Mouse (Mus musculus) colon, adult 2 months (tissue): ENCODE measurements around the gene Rhox7a. TPM values are rescaled to one million over a fixed set of nuclear protein-coding genes. Genes with fewer than 3 reads are reported as not detected.

Source experiments
- polyA plus RNA-seq: library from polyadenylated mRNA; depleted of rRNA; stranded (reverse); fragments of >200 nt; gene quantifications from 2 replicates; pipeline ENCODE4 v1.2.3, GENCODE M21; 2012; rRNA removed

The Rhox7a gene
- polyA plus RNA-seq: not detected in 2 replicates

DNA sequence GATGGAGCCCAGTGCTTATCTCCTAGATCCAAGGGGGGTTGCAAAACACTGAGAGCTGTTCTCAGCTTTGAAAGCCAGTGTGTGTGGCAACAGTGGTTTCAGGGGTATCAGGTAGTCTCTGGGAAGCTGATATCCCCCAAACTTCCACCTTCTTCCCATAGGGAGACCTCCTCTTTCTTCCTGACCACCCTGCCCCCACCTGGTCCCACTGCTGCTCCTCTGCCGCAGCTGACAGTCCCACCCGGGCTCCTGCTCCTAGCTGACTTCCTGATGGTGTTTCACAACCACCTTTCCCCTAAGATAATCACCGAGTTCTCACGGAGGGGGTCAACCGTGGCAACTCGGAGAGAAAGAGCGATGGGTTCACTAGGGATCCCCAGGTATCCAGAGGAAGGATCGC, at the start of gene Rhox7a:
Gene Rhox7a (plus strand): TSS at position 301 of the 400 bp plus-strand sequence.

DNA sequence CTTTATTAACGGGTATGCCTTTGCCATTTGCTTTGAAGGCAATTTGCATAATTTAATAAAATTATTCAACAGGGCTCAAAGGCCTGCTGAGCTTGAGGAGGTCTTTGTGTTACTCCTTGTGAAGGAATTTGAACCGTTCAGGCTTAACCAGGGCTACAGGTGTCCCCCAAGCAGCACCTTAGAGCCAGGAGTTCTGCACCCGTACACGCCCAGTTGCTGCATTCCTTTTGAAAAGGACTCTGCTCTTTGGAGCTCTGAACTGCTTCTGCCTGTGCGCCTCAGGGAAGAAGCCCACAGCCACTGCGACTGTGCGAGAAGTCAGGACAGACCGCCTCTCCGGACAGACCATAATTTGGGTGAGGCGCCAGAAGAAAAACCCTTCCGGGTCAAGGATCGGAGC, 4.9 kb upstream of the Rhox7a start, which contains the start of gene Rhox6:
Gene Rhox6 (plus strand): TSS at position 301 of the 400 bp plus-strand sequence.

DNA sequence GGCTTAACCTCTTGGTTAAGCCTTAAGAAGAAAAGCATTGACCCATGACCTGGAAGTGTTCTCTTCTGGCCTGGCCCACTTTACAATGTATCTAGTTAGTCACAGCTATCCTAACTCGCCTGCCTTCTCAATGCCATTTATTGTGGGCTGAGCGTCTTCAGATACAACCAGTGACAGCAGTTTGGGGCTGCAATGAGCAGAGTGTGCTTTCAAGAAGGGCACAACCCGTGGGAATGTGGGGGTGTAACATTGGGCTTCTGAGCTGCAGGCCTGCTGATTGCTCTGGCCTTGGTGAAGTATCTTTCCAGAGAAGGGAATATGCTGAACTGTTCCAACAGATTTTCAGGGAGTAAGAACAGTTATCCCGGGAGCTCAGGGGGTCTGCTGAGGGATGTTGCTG, 47.4 kb downstream of the Rhox7a start, which contains the start of gene Rhox8:
Gene Rhox8 (minus strand): TSS at position 101 of the 400 bp plus-strand sequence.

Other genes with a start within 250 kb of the Rhox7a start
- gene Rhox4f, start 224.0 kb upstream of the Rhox7a start, polyA plus RNA-seq: not detected in 2 replicates
- not detected in 2 replicates for gene Rhox3g, start 203.1 kb upstream of the Rhox7a start, polyA plus RNA-seq
- not detected in 2 replicates for gene Rhox2g, start 188.2 kb upstream of the Rhox7a start, polyA plus RNA-seq
- gene Rhox4g, start 180.4 kb upstream of the Rhox7a start, polyA plus RNA-seq: not detected in 2 replicates
- gene Rhox3h, start 162.9 kb upstream of the Rhox7a start, polyA plus RNA-seq: not detected in 2 replicates
- not detected in 2 replicates for gene Rhox2h, start 158.4 kb upstream of the Rhox7a start, polyA plus RNA-seq
- gene Rhox5, start 26.8 kb upstream of the Rhox7a start, polyA plus RNA-seq: 0.21 TPM in 1 of 2 replicates, not detected in the other
- not detected in 2 replicates for gene Rhox6, start 4.8 kb upstream of the Rhox7a start, polyA plus RNA-seq
- gene Rhox8, start 47.3 kb downstream of the Rhox7a start, polyA plus RNA-seq: not detected in 2 replicates
- gene Rhox7b, start 65.5 kb downstream of the Rhox7a start, polyA plus RNA-seq: not detected in 2 replicates
- gene Rhox9, start 70.1 kb downstream of the Rhox7a start, polyA plus RNA-seq: not detected in 2 replicates
- gene Btg1-ps1, start 187.1 kb downstream of the Rhox7a start, polyA plus RNA-seq: not detected in 2 replicates
- not detected in 2 replicates for gene Btg1-ps2, start 211.4 kb downstream of the Rhox7a start, polyA plus RNA-seq
- gene Rhox10, start 234.8 kb downstream of the Rhox7a start, polyA plus RNA-seq: not detected in 2 replicates